Mouse (Mus musculus) heart, adult 2 months (tissue): Measurements from ENCODE around the gene Slc25a11.

Source experiments
- CTCF ChIP-seq: fragments of 200-600 bp; IDR thresholded peaks from 2 replicates; pipeline ENCODE4 v1.8.1; 2022; ENCODE audit warnings: antibody characterized with exemption, mild to moderate bottlenecking, moderate library complexity
- EP300 ChIP-seq: fragments of 200-500 bp; IDR thresholded peaks from 2 replicates; pipeline ENCODE4 v1.6.1; 2011; ENCODE audit warnings: low read depth, low read length, control low read depth; ENCODE audit not compliant: insufficient read depth
- POLR2A ChIP-seq: fragments of 200-500 bp; IDR thresholded peaks from 2 replicates; pipeline ENCODE4 v1.6.1; 2011; ENCODE audit warnings: mild to moderate bottlenecking, low read depth, low read length, control low read depth; ENCODE audit not compliant: insufficient read depth

DNA sequence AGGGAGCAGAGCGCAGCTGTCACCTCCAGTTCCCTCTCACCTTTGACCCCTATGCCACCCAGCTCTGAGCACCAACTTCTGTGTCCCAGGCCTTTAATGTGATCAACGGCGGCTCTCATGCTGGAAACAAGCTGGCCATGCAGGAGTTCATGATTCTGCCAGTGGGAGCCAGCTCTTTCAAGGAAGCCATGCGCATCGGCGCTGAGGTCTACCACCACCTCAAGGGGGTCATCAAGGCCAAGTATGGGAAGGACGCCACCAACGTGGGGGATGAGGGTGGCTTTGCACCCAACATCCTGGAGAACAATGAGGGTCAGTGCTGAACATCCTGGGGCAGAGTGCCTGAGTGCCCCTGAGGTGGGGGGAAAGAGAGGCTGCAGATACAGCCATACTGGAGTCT is 13.3 kb upstream of the Slc25a11 start:
- no peak for TF ChIP-seq POLR2A
- no peak for TF ChIP-seq EP300
- TF ChIP-seq CTCF = no peak
